Mouse (Mus musculus) olfactory bulb, adult 2 months (tissue): ENCODE measurements around the gene Fbxw24. TPM values are rescaled to one million over a fixed set of nuclear protein-coding genes. Genes with fewer than 3 reads are reported as not detected.
"Not testable (repeated sequence)": the region's sequence is repeated elsewhere in the genome, so short reads cannot be mapped to it uniquely, and the experiment has no call there.

Source experiments
- H3K27ac ChIP-seq: fragments of 200-500 bp; 2 replicates; pipeline ENCODE4 v1.5.1; 2012; ENCODE audit warnings: low read depth, low read length; ENCODE audit not compliant: insufficient read depth
- H3K4me1 ChIP-seq: fragments of 200-500 bp; 2 replicates; pipeline ENCODE4 v1.6.1; 2012; ENCODE audit warnings: low read length; ENCODE audit not compliant: control insufficient read depth, insufficient read depth
- H3K4me3 ChIP-seq: fragments of 200-500 bp; 2 replicates; pipeline ENCODE4 v1.5.1; 2012; ENCODE audit warnings: mild to moderate bottlenecking, low read depth, low read length, moderate library complexity; ENCODE audit not compliant: insufficient read depth
- CTCF ChIP-seq: fragments of 200-500 bp; IDR thresholded peaks from 2 replicates; pipeline ENCODE4 v1.5.1; 2012; ENCODE audit warnings: low read depth, mild to moderate bottlenecking, low read length, moderate library complexity; ENCODE audit not compliant: insufficient read depth
- POLR2A ChIP-seq: fragments of 200-500 bp; IDR thresholded peaks from 2 replicates; pipeline ENCODE4 v1.6.1; 2012; ENCODE audit warnings: mild to moderate bottlenecking, low read depth, low read length, moderate library complexity; ENCODE audit not compliant: insufficient read depth
- WGBS: fragments of 180-500 bp; shearing (Covaris S2); methylation state at CpG from one replicate; pipeline ENCODE4 v1.1.7; 2018; 5-methylcytosine and 5-hydroxymethylcytosine counted together
- polyA plus RNA-seq: library from polyadenylated mRNA; stranded (reverse); fragments of >200 nt; gene quantifications from 2 replicates; pipeline ENCODE4 v1.2.4, GENCODE M21; 2012; ENCODE audit warnings: low replicate concordance; ENCODE audit not compliant: missing spikeins, insufficient read depth, insufficient read length

Gene Fbxw24
- polyA plus RNA-seq, result not detected in 2 replicates

DNA sequence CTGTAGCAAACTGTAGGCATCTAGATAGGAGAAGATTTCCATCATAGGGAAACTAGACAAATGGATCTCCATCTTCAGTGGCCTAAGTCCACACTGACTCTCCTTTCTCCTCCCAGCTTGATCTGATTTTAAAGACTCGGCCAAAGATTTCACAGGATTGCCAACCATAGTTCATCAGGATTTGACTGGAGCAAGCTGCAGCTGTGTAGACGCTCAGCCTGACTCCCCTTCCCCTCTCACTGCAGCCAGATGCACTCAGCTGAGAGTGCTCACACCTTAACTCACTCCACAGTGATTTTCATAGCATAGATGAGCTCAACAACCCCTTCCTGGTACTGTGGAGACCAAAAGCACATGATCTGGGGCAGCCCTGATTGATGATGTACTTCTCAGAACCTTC lies at the start of gene Fbxw24:
Fbxw24 (minus strand) TSS at position 101 of the 400 bp plus-strand sequence.
- not testable (repeated sequence) for H3K4me1 ChIP-seq, H3K27ac ChIP-seq, H3K4me3 ChIP-seq
- WGBS, result 82% methylated on average over 2 of the region's 2 CpGs

DNA sequence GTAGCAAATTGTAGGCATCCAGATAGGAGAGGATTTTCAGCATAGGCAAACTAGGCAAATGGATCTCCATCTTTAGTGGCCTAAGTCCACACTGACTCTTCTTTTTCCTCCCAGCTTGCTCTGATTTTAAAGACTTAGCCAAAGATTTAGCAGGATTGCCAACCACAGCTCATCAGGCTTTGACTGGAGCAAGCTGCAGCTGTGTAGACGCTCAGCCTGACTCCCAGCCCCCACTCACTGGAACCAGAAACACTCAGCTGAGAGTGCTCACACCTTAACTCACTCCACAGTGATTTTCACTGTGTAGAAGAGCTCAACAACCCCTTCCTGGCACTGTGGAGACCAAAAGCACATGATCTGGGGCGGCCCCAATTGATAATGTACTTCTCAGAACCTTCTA lies 38.7 kb upstream of the Fbxw24 start, which contains the start of gene Fbxw25:
Fbxw25 (minus strand) TSS at position 101 of the 400 bp plus-strand sequence.
- H3K4me3 ChIP-seq, H3K27ac ChIP-seq, H3K4me1 ChIP-seq: not testable (repeated sequence)
- WGBS, result 76% methylated on average over 2 of the region's 2 CpGs

DNA sequence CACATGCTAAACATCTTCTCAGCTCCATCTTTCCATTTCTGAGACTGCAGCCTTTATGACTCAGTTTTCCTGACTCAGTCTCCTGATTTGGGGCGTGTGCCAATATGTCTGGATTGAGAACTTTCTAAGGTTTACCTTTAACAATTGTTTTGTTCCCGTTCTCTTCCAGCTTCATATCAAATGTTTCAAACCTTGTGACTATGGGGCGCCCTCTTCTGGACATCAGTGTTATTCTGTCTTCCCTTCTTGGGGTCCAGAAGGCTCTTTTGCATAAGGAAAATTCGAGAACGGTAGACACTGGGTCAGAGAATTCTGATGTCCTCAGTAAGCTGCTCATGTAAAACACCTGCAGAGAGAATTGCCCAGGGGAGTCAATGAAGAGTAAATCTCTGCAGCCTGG lies 19.0 kb downstream of the Fbxw24 start:
- not testable (repeated sequence) for H3K4me3 ChIP-seq, H3K4me1 ChIP-seq, H3K27ac ChIP-seq
- 26% methylated on average over 5 of the region's 5 CpGs for WGBS

DNA sequence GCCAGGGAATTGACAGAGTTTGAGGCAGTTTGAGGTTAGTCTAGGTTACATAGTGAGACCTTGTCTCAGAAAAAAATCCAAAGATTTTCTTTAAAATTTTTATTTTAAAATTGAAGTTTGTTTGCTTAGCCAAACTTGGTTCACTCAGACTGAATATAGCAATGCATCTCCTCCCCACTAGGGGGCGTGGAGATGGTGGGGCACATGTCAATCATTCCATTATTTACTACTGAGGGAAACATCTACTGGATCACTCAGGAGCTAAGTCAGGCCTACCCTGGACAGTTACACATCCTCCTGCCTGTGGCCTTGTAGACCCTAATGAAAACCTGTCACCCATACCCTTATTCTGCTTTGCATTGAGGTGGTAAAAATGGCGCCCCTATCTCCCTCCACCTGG lies 23.7 kb downstream of the Fbxw24 start:
- H3K27ac ChIP-seq, H3K4me3 ChIP-seq, H3K4me1 ChIP-seq: not testable (repeated sequence)
- WGBS, result 60% methylated on average over 2 of the region's 2 CpGs

DNA sequence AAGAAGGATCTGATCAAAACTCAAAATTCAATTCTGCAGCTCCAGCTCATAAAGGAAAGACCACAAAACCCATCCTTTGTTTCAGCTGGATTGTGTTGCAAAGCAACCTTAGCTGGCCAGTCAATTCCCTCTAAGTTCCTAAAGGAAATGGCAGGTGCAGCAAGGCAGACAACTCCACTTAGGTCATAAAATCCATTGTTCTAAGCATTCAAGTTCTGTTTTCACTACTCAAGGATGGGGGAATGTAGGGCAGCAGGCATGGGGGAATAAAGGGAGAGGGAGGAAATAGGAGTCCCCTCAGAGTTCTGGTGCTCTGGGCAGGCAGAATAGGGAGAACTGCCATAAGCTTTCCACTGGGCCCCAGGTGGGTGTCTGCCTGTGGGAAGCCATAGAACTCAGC lies 28.6 kb downstream of the Fbxw24 start:
- Histone ChIP-seq H3K27ac (no peak overlapping the region), H3K4me1 (no peaks in the 10 kb centered on the region), H3K4me3 (no peak overlapping the region)
- no peak for TF ChIP-seq POLR2A
- TF ChIP-seq CTCF, result no peak

DNA sequence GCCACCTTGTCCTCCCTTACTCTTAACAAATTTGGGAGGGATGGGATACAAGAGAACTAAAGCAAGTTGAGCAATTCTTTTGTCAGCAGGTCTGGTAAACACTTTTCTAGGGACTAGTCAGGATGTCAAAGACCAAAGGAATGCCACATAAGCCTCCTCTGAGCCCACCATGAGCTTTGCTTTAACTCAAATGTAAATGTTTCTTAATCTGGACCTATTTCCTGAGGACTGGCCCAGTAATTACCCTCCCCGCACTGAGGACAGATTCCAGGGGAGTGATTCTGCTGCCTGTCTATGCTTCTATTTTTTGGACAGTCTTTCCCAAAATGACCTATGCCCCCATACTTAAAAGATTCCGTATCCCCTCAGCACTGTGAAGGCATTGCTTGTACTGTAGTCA lies 31.0 kb downstream of the Fbxw24 start:
- no peak for TF ChIP-seq POLR2A
- no peak for TF ChIP-seq CTCF
- Histone ChIP-seq H3K4me3 (no peak overlapping the region), H3K4me1 (no peaks in the 10 kb centered on the region), H3K27ac (no peak overlapping the region)
- 82% methylated on average over 2 of the region's 2 CpGs for WGBS

DNA sequence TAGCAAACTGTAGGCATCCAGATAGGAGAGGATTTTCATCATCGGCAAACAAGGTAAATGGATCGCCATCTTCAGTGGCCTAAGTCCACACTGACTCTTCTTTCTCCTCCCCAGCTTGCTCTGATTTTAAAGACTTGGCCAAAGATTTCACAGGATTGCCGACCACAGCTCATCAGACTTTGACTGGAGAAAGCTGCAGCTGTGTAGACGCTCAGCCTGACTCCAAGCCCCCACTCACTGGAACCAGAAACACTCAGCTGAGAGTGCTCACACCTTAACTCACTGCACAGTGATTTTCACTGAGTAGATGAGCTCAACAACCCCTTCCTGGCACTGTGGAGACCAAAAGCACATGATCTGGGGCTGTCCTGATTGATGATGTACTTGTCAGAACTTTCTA lies 57.7 kb downstream of the Fbxw24 start, which contains the start of gene Fbxw15:
Fbxw15 (minus strand) TSS at position 101 of the 400 bp plus-strand sequence.
- 91% methylated on average over 4 of the region's 4 CpGs for WGBS
- not testable (repeated sequence) for H3K27ac ChIP-seq

DNA sequence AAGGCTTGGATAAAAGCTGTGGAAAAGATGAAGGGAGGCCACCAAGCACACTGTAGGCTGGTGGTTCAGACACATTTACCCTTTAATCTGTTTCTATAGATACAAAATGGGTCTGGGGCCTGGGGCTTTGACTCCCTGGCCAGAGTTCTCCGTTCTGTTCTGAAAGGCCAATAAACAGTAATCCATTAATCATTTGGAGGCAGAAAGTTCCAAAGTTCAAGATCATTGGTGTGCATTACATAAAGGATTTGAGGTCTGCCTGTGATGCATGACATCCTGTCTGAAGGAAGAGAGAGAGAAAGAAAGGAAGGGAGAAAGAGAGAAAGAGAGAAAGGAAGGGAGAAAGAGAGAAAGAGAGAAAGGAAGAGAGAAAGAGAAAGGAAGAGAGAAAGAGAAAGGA lies 60.3 kb downstream of the Fbxw24 start:
- no peak overlapping the region for H3K4me3 ChIP-seq
- H3K27ac ChIP-seq, result no peak overlapping the region
- WGBS, result 76% methylated on average over 1 of the region's 1 CpGs
- TF ChIP-seq CTCF (no peak), POLR2A (no peak)
- H3K4me1 ChIP-seq, result no peaks in the 10 kb centered on the region

More for the DNA sequence above, 57.7 kb downstream of the Fbxw24 start, which contains the start of gene Fbxw15:
- H3K4me1 ChIP-seq, H3K4me3 ChIP-seq: not testable (repeated sequence)

DNA sequence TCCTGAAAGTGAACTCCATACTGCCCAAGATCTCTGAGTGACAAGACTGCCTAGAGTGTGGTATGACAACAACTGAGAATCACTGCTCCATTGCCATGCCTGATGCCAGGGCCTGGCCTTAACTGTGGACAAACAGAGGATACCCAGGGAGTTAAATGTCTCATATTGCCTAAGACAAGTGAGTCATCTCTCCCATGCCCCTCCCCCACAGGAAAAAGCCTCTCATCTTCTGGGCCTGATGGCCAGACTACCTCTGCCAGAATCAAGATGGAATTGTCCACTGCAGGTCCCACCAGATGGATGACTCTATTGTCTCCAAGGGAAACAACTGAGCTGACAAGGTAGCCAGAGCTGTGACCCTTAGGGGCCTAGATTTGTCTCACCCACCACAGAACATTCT lies 63.8 kb downstream of the Fbxw24 start:
- not testable (repeated sequence) for H3K4me1 ChIP-seq, H3K4me3 ChIP-seq, H3K27ac ChIP-seq

DNA sequence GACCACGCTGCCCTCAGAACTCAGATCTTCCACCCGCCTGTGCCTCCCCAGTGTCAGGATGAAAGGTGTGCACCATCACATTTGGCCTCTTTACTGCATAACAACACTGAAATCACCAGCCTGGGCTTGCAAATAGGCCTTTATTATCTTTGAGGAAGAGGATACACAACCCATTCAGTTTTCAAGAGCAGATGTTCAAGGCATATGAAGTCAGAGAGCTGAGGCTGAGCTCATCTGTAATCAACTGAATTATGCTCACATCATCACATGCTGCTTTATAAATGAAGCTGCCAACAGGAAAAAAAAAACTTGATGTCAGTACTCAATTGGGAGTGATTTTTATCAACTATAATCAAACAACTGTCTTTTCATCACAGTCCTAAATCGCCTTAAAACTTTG lies 73.4 kb downstream of the Fbxw24 start:
- Histone ChIP-seq H3K27ac (no peak overlapping the region), H3K4me1 (no peaks in the 10 kb centered on the region), H3K4me3 (no peak overlapping the region)
- no peak for TF ChIP-seq POLR2A
- no peak for TF ChIP-seq CTCF
- 84% methylated on average over 3 of the region's 3 CpGs for WGBS

Other genes with a start within 250 kb of the Fbxw24 start
- not detected in 2 replicates for gene Fbxw22, start 221.8 kb downstream of the Fbxw24 start, polyA plus RNA-seq
- gene Fbxw16, start 176.9 kb downstream of the Fbxw24 start, polyA plus RNA-seq, result not detected in 2 replicates
- gene Fbxw19, start 130.2 kb downstream of the Fbxw24 start, polyA plus RNA-seq, result not detected in 2 replicates
- gene Fbxw15, start 57.8 kb downstream of the Fbxw24 start, polyA plus RNA-seq, result not detected in 2 replicates
- not detected in 2 replicates for gene Fbxw25, start 38.6 kb upstream of the Fbxw24 start, polyA plus RNA-seq
- gene Fbxw18, start 76.6 kb upstream of the Fbxw24 start, polyA plus RNA-seq, result not detected in 2 replicates
- not detected in 2 replicates for gene Fbxw26, start 120.0 kb upstream of the Fbxw24 start, polyA plus RNA-seq
- not detected in 2 replicates for gene Fbxw27, start 164.6 kb upstream of the Fbxw24 start, polyA plus RNA-seq
- not detected in 2 replicates for gene Spink8, start 186.2 kb upstream of the Fbxw24 start, polyA plus RNA-seq
- gene Nme6, start 206.7 kb upstream of the Fbxw24 start, polyA plus RNA-seq, result not detected in 2 replicates
- gene Camp, start 223.6 kb upstream of the Fbxw24 start, polyA plus RNA-seq, result not detected in 2 replicates
- gene Cdc25a, start 249.5 kb upstream of the Fbxw24 start, polyA plus RNA-seq, result not detected in 2 replicates